Mouse (Mus musculus) liver, postnatal 0 days (tissue): ENCODE data around the gene Gm36028. TPM values are rescaled to one million over a fixed set of nuclear protein-coding genes. Genes with fewer than 3 reads are reported as not detected.

Source experiments
- ATAC-seq: fragments of 200-750 bp; cut with Nextera tagmentation; 2 replicates; pipeline ENCODE4 v1.8.0; 2017; ENCODE audit warnings: mild to moderate bottlenecking, moderate library complexity
- DNase-seq: peaks from one replicate; pipeline ENCODE4 v3.0.0-alpha.2; 2016
- H3K27ac ChIP-seq: fragments of 300-500 bp; sonication (generic); 2 replicates; pipeline ENCODE4 v1.5.1; 2014; ENCODE audit warnings: antibody characterized with exemption, moderate library complexity, mild to moderate bottlenecking, low read depth
- H3K27me3 ChIP-seq: fragments of 300-500 bp; sonication (generic); 2 replicates; pipeline ENCODE4 v1.6.1; 2014; ENCODE audit warnings: low read length, control low read depth, mixed read lengths; ENCODE audit not compliant: insufficient read depth
- H3K36me3 ChIP-seq: fragments of 300-500 bp; sonication (generic); replicated peaks from 2 replicates; pipeline ENCODE4 v1.6.1; 2014; ENCODE audit warnings: mild to moderate bottlenecking, control low read depth, low read length, moderate library complexity, mixed read lengths; ENCODE audit not compliant: insufficient read depth
- H3K4me1 ChIP-seq: fragments of 300-500 bp; sonication (generic); 2 replicates; pipeline ENCODE4 v1.6.1; 2014; ENCODE audit warnings: antibody characterized with exemption, mild to moderate bottlenecking, control low read depth; ENCODE audit not compliant: insufficient read depth
- H3K4me2 ChIP-seq: fragments of 300-500 bp; sonication (generic); 2 replicates; pipeline ENCODE4 v1.6.1; 2014; ENCODE audit warnings: low read depth, mild to moderate bottlenecking, low read length, moderate library complexity, mixed read lengths
- H3K4me3 ChIP-seq: fragments of 300-500 bp; sonication (generic); 2 replicates; pipeline ENCODE4 v1.5.1; 2014; ENCODE audit warnings: low read depth, low read length
- H3K9ac ChIP-seq: fragments of 300-500 bp; sonication (generic); replicated peaks from 2 replicates; pipeline ENCODE4 v1.6.1; 2014; ENCODE audit warnings: mild to moderate bottlenecking, moderate library complexity
- H3K9me3 ChIP-seq: fragments of 300-500 bp; sonication (generic); 2 replicates; pipeline ENCODE4 v1.6.1; 2016; ENCODE audit warnings: mild to moderate bottlenecking, control low read depth, low read length, mixed read lengths
- CTCF ChIP-seq: sonication (generic); IDR thresholded peaks from 2 replicates; pipeline ENCODE4 v1.5.1; 2016; ENCODE audit warnings: antibody characterized with exemption, low read depth
- EP300 ChIP-seq: IDR thresholded peaks from 2 replicates; pipeline ENCODE4 v1.6.1; 2016; ENCODE audit warnings: antibody characterized with exemption, low read depth, mild to moderate bottlenecking
- WGBS: fragments of 180-500 bp; shearing (Covaris S2); extraction: QIAGEN DNeasy Blood & Tissue Kit; methylation state at CpG from one replicate; pipeline ENCODE4 v1.1.7; 2014; ENCODE audit not compliant: insufficient replicate concordance; 5-methylcytosine and 5-hydroxymethylcytosine counted together
- polyA plus RNA-seq: library from polyadenylated mRNA; unstranded; fragments of >200 nt; fragmentation: Nextera tagmentation; extraction: Ambion mirVana; gene quantifications from 2 replicates; pipeline ENCODE4 v1.2.1, GENCODE M21; 2015

Gm36028 gene
- polyA plus RNA-seq, 1 experiment from 2014 or later: not detected

DNA sequence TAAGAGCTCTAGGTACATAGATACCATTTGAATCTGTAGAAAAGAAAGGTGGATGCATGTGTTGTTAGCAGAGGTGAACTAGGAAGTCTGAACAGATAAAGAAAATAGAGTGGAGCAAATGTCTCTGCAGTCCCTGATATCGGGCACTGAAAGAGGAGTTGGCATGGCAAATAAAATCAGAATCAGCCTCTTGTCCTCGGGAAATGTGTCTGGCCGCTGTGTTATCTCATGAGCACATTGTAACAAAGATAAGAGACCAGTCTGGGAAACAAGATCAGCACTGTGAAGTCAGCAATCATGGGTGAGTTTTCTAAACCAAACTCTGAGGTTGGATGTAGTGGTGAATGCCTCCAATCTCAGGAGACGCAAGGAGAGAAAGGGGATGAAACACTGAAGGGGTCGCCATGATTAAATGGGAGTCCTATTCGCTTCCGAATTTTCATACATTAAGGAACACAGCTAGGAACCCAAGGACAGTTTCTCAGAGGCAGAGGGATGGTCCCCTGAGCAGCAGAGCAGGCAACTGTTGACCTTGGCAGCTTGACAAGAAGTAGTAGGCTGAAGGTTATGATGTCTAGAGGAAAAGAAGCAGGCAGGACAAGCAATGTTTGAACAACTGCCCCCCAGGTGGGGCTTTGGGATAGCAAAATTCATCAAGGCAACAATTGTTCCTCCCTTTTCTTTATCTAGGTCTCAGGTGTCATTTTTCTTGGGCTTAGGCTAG is 15.6 kb downstream of the Gm36028 start:
- TF ChIP-seq CTCF (no peak), EP300 (no peak; the same call in 1 of the 2 replicates)
- 42% methylated on average over 7 of the region's 7 CpGs for WGBS
- no peak for ATAC-seq

DNA sequence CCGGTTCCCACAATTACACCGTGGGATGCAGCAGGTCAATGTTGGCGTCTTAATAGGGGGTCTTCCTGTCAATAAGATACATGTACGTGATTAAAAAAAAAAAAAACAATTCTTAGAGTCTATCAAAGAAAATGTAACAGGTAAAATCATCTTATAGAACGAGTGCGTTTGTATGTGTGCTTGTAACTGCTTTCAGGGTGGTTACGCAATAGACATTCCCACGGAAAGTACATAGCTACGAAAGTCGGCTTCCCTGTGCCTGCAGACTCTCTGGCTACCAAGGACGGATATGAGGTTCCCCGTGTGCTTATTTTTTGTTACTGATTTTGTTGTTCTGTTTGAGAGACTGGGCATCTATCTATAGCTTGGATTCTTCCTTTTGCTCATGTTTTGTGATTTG is 17.2 kb downstream of the Gm36028 start:
- Histone ChIP-seq H3K4me3 (no peak overlapping the region), H3K36me3 (no peaks in the 10 kb centered on the region), H3K4me1 (peaks cover 16% of the 10 kb centered on the region; the same call in 1 of the 2 replicates), H3K27me3 (no peaks in the 10 kb centered on the region), H3K27ac (no peak overlapping the region), H3K9ac (no peak overlapping the region), H3K4me2 (no peak overlapping the region), H3K9me3 (no peaks in the 10 kb centered on the region)
- DNase-seq: no peak
- ATAC-seq: no peak
- TF ChIP-seq CTCF: no peak
- WGBS: 58% methylated on average over 12 of the region's 12 CpGs

More for the DNA sequence above, 15.6 kb downstream of the Gm36028 start:
- Histone ChIP-seq H3K9me3 (no peaks in the 10 kb centered on the region), H3K4me2 (no peak overlapping the region), H3K4me3 (no peak overlapping the region), H3K36me3 (no peaks in the 10 kb centered on the region), H3K9ac (no peak overlapping the region), H3K27ac (no peak overlapping the region), H3K27me3 (no peaks in the 10 kb centered on the region), H3K4me1 (peaks cover 16% of the 10 kb centered on the region; the same call in 1 of the 2 replicates)
- DNase-seq: no peak

DNA sequence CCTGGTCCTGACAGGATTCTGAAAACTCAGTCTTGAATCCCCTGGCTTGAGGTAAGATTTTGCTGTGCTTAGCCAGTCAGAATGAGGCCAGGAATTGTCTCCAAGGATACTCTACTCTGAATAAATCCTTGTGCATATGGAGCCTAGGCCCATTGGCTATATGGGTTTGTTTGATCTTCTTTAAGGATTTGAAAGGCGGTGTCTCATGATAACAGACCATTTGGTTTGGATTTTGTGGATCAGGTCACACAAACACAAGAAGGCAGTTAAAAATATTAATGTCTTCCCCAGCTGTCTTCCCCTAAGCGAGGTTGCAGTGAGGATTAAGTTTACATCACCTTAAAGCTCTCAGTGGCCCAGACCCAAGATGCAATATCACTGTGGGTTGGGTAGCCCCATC is 18.5 kb downstream of the Gm36028 start:
- 73% methylated on average over 2 of the region's 2 CpGs for WGBS
- H3K36me3 ChIP-seq: no peaks in the 10 kb centered on the region
- no peak for DNase-seq
- H3K4me2 ChIP-seq: no peak overlapping the region
- ATAC-seq: no peak
- H3K27ac ChIP-seq: no peak overlapping the region
- TF ChIP-seq EP300: no peak
- TF ChIP-seq CTCF: no peak
- H3K9me3 ChIP-seq: no peaks in the 10 kb centered on the region
- no peak overlapping the region for H3K4me3 ChIP-seq
- H3K27me3 ChIP-seq: no peaks in the 10 kb centered on the region
- H3K9ac ChIP-seq: no peak overlapping the region
- peaks cover 16% of the 10 kb centered on the region; the same call in 1 of the 2 replicates for H3K4me1 ChIP-seq

DNA sequence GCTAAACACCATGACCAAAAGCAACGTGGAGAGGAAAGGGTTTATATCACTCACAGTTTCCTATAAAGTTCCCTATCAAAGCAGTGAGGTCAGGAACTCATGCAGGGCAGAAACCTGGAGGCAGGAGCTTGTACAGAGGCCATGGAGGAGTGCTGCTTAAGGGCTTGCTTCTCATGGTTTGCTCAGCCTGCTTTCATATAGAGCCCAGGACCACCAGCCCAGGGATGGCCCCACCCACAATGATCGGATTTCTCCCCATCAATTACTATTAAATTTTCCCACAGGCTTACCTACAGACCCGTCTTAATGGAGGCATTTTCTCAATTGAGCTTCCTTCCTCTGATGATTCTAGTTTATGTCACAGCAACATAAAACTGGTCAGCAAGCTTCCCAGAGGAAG is 23.4 kb downstream of the Gm36028 start:
- H3K36me3 ChIP-seq: no peaks in the 10 kb centered on the region
- no peak overlapping the region for H3K4me2 ChIP-seq
- H3K27me3 ChIP-seq: no peaks in the 10 kb centered on the region
- H3K4me1 ChIP-seq: no peaks in the 10 kb centered on the region
- WGBS: 58% methylated on average over 3 of the region's 3 CpGs
- no peak overlapping the region for H3K27ac ChIP-seq
- DNase-seq (no peak), ATAC-seq (no peak)
- H3K9me3 ChIP-seq: no peaks in the 10 kb centered on the region
- H3K4me3 ChIP-seq: no peak overlapping the region
- TF ChIP-seq EP300: no peak
- TF ChIP-seq CTCF: no peak
- H3K9ac ChIP-seq: no peak overlapping the region

DNA sequence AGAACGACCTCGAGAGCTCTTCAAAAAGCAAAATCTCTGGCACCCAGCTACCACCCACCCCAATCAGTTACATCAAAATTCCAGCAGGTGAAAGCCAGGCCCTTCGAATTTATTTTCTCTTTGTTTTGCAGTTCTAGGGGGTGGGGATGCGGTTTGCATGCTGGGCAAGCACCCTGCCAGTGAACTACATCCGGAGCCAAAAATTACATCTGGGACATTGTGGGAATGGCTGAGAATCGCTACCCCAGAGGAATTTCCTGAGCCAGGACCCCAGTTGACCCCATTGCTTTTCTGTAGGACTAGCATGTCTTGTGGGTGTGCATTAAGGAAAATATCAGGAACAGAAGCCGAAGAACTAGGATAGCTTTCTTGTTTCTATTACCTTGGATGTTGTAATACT is 29.9 kb downstream of the Gm36028 start:
- H3K36me3 ChIP-seq: no peaks in the 10 kb centered on the region
- ATAC-seq: no peak

DNA sequence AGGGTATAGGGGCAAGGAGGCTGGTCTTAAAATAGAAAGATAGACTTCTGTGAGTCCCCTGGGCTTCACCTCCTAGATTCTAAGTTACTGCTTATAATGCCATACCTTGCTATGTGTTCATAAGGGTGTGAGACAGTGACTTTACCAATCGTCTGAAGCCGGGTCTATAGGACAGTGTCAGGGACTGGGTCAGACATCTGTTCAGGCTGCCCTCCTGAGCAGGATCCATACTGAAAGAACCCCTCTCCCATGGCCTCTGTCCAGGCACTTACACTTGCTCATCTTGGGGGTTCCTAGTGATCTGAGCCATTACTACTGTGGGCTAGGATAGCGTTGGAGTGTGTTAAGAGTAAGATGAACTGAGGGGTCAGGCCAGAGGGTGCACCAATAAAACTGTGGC is 34.7 kb downstream of the Gm36028 start:
- no peaks in the 10 kb centered on the region for H3K36me3 ChIP-seq
- no peaks in the 10 kb centered on the region for H3K9me3 ChIP-seq
- no peak for TF ChIP-seq EP300
- no peak for TF ChIP-seq CTCF
- no peaks in the 10 kb centered on the region for H3K27me3 ChIP-seq
- H3K27ac ChIP-seq: no peak overlapping the region
- DNase-seq (no peak), ATAC-seq (no peak)
- no peak overlapping the region for H3K9ac ChIP-seq
- no peak overlapping the region for H3K4me2 ChIP-seq
- H3K4me1 ChIP-seq: no peaks in the 10 kb centered on the region
- H3K4me3 ChIP-seq: no peak overlapping the region
- WGBS: 89% methylated on average over 3 of the region's 3 CpGs

More for the DNA sequence above, 29.9 kb downstream of the Gm36028 start:
- H3K4me2 ChIP-seq: no peak overlapping the region
- no peak overlapping the region for H3K9ac ChIP-seq
- no peak for DNase-seq
- no peaks in the 10 kb centered on the region for H3K4me1 ChIP-seq
- TF ChIP-seq EP300: no peak
- no peak for TF ChIP-seq CTCF
- no peak overlapping the region for H3K4me3 ChIP-seq
- H3K9me3 ChIP-seq: no peaks in the 10 kb centered on the region
- no peak overlapping the region for H3K27ac ChIP-seq
- H3K27me3 ChIP-seq: no peaks in the 10 kb centered on the region
- 73% methylated on average over 7 of the region's 7 CpGs for WGBS
